Mouse (Mus musculus) MEL-GATA-1-ER (cell line): ENCODE measurements at regions not wholly inside any gene's neighbourhood (a gene's known extent, or its start where the extent isn't known, plus 50 kb on each side); places are given as distances from the start of the nearest gene placed in this dataset.

Experiments used
- DNase-seq: peaks from one replicate; pipeline ENCODE4 v3.0.0-alpha.2; 2012; ENCODE audit warnings: low read depth; ENCODE audit errors: extremely low read depth

DNA sequence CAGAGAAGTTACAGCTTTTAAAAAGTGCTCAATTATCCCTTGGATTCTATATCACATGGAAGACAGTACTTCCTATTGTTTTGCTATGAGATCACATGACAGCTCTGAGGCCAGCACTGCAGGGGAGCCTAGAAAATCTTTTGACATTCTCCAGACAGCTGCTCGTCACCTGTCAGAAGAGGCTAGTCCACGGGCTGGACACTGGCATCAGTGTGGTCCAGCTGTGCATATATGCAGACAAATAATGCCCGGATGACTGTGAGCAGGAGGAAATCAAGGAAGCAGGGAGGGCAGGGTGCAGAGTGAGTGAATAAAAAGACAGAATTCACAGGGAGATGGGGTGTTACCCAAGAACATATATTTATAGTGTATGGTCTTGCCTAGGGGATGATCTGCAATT lies 270.4 kb downstream of the Rnf144a start:
- DNase-seq = no peak

GRCm38 (mm10) chr12:26143411-26143810 lies 271.6 kb downstream of the Rnf144a start:
- no peak for DNase-seq

DNA sequence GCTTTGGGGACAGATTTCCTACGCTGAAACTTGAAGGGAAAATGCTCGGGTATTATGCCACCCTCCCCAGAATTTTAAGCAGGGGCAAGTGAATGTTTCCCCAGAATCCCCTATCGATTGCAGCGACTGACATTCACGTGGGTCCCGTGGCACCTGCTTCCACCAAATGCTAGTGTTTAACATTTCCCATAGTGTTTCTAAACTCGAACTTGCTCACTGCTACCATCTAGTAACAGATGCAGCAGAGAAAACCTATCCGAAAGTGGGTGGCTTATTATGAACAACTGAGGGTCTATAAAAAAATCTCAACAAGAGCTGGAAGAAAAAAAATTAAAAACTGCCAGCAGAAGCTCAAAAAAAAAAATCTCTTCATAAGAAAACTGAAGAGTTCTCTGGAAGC lies 284.2 kb downstream of the Rnf144a start:
- DNase-seq = no peak

GRCm38 (mm10) chr12:26130011-26130410 lies 285.0 kb downstream of the Rnf144a start:
- no peak for DNase-seq

DNA sequence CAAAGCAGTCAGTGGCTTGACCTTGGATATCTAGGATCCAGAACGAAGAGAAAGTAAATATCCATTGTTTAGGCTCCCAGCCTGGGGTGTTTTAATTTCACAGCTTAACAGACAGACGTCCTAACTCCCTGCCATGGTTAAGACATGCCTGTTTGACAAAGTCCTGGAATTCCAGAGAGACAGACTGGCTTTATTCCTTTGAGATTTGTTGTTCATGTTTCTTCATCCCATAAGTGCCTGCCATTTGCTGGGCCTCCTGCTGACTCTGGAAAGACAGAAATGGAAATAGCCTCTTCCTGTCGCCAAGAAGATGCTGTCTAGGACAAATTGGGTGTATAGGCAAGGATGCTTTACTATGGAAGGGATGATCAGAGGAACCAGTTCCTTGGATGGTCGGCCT lies 285.5 kb downstream of the Rnf144a start:
- no peak for DNase-seq

- no peak for DNase-seq
Observed at GRCm38 (mm10) chr12:26128851-26129250, 286.2 kb downstream of the Rnf144a start.

DNA sequence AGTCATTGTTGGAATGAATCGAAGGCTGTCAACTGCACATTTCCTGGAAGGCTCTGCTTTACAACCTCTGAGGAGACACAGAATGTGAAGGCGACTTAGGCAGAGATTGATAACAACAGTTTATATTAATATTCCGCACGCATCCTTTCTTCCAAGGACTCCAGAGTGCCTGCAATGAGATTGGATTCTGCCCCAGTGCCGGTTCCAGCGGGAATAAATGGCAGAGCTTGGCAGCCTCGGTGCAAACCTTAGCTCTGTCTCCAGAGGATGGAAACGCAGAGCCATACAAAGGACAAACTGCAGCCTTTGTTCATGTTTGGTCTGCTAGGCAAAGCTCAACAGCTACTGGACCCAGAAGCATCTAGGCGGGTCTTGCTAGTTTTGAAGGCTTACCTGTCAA lies 288.8 kb downstream of the Rnf144a start:
- no peak for DNase-seq

DNA sequence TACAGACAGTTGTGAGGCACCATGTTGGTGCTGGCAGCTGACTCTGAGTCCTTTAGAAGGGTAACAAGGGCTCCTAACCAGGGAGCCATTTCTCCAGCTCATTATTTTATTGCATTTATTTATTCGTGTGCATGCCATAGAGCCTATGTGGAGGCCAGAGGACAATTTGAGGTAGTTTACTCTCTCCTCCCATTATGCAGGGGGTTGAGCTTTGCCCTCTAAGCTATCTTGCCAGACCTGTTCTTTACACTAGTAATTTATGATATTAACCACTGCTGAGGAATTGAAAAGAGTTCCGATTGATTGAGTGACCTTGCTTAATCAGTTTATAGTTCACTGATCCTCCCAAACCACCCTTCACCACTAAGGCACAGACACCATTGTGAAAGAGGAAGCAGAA lies 290.8 kb downstream of the Rnf144a start:
- no peak for DNase-seq

GRCm38 (mm10) chr12:26115339-26115912 lies 299.6 kb downstream of the Rnf144a start:
- DNase-seq = no peak

DNA sequence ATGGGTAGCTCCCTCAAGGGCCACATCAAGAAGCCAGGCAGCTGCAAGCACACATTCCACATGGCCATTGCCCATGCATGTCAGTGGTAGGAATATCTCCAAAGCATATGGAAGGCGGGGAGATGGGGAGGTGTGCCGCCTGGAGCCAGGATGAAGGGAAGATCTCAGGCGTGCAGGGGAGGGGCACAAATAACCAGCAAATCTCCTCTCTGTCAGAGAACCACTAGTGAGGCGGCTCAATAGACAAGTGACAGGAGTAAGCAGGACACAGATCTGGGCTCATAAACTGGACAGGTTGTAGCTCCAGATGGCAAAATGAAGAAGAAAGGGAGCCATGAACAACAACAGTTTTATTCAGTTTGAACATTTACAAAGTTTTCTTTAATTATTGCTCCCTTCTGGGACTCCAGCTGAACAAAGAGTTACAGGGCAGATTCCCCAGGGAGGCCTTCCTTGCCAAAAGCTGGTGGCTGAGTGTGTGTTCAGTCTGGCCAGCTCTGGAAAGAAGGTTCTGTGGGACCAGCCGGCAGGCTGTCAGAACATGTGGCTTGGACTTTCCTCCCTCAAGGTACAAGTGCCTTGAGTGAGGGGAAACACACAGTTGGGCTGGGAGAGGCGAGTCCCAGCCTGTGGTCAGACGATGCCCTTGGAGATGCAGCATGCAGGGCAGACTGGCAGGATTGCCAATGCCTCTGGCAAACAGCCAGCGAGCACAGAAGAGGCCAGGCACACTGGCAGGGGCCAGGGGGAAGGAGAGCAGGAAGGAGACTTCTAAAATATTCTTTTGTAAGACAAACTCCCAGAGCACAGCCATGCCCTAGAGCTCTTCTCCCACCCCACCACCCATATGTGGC lies 302.7 kb downstream of the Rnf144a start:
- no peak for DNase-seq

DNA sequence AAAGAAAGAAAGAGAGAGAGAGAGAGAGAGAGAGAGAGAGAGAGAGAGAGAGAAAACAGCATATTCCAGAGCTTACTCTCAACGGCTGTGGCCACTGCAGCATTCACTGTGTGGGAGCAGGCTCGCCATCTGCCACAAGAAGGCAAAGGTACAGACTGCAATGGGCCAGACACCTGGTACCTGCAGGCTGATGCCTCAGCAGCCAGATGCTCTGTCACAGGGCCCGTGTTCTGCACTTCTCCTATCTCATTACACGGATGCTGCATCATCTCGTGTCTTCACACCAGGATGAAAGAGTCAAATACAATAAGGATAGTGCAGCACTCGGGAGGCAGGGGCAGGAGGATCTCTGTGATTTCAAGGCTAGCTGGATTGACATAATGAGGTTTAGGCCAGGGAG lies 305.2 kb downstream of the Rnf144a start:
- no peak for DNase-seq

- no peak for DNase-seq
Observed at GRCm38 (mm10) chr12:26104372-26104771, 310.7 kb downstream of the Rnf144a start.

DNA sequence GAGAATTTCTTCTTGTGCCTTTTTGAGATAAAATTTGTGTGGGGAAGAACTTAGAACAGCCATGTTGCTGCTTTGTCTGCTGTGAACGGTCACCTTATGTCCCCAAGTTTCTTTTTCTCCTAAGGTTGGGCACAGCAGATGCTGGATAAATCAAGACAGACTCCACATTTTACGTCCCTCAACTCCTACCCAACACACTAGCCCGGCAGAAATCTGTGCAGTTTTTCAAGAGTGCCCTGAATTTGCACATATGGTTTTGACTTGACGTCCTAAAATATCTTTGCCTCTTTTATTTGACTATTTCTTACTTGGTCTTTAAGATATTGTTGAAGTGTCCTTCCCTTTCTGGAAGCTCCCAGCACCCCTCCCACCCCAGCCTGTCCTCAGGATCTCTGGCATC lies 312.7 kb downstream of the Rnf144a start:
- no peak for DNase-seq

DNA sequence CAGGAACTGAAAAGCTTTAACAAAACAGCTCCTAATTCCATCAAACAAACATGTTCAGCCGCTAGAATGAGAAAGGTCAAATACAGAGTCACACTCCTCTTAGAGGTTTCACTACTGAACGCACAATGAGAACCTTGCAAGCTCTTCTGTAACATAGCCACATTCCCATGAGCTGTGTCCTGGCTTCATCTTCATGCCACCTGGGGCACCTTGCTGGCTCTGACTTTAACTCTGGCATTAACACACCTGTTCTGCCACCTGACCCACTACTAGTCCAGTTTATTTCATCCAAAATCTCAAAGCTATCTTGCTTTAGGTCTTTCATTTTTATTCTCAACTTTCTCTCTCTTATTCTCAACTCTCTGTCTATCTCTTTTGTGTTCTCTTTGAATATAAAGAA lies 314.9 kb downstream of the Rnf144a start:
- DNase-seq = no peak

GRCm38 (mm10) chr12:26099176-26099575 lies 315.9 kb downstream of the Rnf144a start:
- DNase-seq = no peak

DNA sequence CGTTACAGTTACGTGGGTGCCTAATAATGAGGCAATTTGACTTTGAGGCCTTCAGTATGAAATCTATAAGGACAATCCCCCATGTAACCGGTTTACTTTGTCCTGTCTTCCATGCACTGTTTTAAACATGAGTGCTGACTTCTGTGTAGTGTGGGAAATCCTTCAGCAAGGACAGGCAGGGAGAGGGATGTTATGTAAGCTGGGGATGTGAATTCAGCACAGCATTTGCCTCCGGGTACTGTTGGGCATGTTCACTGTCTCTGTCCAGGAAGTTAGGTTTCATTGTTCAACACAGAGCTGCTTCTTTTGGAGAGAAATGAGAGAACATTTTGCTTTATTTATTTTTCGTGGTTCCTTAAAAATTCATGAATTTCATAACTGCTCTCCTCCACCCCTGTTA lies 322.7 kb downstream of the Rnf144a start:
- DNase-seq = no peak

GRCm38 (mm10) chr12:26091865-26092264 lies 323.2 kb downstream of the Rnf144a start:
- DNase-seq = no peak

DNA sequence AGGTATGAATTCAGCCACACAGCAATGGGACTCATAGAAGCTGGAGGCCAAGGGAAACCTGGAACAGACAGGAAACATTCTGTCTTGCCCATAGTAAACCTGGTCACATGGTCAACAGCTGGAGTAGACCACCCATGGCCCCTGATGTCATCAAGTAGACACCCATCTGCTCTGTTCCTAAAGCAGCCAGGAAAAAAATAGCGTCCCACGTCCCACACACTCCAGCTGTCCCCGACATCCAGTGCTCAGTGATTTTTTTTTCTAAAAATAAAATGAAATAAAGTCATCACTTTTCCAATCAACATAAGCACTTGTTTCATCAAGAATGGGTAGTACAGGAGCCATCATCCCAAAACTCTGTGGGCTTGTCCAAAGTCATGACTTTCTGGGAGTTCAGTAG lies 326.7 kb downstream of the Rnf144a start:
- DNase-seq = no peak

DNA sequence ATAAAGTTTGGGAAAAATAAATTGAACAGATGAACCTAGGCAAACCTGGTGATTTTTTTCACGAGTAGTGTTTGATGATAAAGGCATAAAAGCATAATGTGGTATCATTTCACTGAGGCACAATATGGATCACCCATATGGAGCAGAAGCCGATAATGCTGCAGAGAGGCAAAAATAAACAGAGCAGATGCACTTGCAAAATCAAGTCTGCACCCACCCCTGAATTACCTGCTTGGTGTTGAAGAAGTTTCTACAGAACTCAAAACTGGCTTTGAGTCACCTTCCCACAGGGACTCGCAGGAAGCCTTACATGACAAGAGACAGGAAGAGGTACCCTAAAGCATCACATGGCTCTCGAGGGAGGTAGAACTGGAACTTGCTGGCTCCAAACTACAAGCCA lies 328.1 kb downstream of the Rnf144a start:
- DNase-seq = no peak

- DNase-seq = no peak
Observed at GRCm38 (mm10) chr12:26086414-26086813, 328.6 kb downstream of the Rnf144a start.

DNA sequence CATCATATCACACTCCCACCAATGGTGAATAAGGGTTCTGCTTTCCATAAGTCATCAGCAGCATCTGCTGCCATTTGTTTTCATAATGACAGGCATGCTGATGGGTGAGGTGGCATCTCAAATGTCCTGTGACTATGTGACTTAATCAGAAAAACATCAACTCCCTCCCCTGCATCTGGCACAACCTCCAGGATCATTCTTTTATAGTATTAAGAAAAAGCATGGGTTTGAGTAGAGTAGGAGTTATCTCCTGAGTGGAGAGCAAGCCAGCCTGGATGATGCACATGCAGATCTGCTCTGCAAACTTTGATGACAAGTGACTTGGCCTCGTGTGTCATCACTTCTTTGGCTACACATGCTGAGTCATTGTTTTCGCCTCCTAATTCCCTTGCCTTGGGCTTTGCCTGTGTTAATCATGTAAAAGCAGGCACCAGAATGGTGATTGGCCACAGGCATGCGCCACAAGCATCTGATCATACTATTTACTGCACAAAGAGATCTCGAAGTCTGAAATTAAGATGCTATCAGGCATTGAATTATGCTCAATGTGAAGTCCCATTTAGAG lies 335.9 kb downstream of the Rnf144a start:
- no peak for DNase-seq

DNA sequence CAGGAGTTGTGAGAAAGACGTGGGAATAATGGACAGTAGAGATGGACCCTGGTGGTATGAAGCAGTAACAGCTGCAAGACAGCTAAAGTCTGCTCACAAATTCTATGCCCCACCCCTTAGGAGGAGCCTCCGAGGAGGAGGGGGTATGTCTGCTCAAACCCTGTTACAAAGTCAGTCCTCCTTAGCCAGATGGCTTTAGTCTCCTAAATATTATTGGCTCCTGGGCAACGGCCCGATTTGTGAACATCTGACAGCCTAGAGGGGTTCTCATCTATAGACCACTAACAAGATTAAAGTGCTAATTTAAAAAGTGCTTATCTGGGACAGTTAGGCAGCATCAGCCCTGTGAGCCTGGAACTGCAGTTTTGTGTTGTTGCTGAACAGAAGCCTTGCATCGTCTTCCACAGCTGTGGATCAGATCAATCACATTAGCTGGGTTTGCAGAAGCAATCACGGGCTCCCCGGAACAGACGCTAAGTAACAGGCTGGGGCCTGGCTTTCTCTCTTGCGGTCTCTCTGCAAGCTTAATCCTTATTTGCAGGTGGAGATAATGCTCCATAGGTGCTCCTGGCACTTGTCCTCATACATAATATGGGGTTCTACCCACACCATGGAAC lies 339.3 kb downstream of the Rnf144a start:
- DNase-seq = no peak
